Mouse (Mus musculus): ENCODE data around the gene Ildr2. TPM values are rescaled to one million over a fixed set of nuclear protein-coding genes. Genes with fewer than 3 reads are reported as not detected.

Gene Ildr2
- total RNA-seq, 2 experiments from 2014 or later = 104 to 110 TPM

DNA sequence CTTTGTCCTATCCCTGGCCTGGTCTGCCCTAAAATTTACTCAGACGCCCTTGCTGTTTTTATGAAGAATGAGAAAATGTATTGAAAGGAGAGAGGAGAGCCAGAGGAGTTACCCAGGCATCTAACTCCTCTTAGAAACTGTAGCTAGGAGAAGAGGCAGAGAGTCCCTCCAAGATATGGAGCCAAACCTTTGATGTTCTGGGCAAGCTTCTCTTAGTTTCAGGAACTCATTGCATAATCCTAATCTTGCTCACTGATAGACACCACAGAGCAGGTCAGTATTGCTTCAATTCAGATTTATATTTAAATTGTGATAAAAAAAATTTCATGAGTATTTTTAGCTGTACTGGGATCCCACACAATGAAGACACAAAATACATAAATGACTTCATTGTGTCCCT, 27.3 kb downstream of the Ildr2 start:
- intact Hi-C loops (cut with DNase I) = loop anchor here (2.0 kb wide), 1 partner anchor 24 kb away; no protein-coding TSS in a partner anchor
- no peak for DNase-seq (ENCODE audit: low spot score in 2 of 2)

DNA sequence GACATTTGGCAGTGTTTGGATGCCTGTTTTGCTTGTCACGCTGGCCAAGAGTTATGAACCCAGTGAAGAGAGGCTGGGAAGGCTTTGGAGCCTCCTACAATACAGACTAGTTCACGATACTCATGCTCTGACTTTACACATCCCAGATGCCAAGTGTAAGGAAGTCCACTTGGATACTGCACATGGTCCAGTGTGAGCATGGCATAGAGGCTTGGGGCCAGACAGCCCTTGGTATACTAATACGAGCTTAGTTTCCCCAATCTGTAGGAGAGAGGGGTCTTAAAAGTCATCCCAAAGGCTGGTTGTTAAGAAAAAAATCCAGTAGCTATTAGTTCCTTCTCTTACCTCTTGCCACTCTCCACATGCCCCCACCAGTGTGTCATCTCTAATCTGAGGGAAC, 27.9 kb downstream of the Ildr2 start:
- intact Hi-C loops (cut with DNase I) = loop anchor here (2.0 kb wide), 1 partner anchor 25 kb away; no protein-coding TSS in a partner anchor
- no peak for DNase-seq (ENCODE audit: low spot score in 2 of 2)

DNA sequence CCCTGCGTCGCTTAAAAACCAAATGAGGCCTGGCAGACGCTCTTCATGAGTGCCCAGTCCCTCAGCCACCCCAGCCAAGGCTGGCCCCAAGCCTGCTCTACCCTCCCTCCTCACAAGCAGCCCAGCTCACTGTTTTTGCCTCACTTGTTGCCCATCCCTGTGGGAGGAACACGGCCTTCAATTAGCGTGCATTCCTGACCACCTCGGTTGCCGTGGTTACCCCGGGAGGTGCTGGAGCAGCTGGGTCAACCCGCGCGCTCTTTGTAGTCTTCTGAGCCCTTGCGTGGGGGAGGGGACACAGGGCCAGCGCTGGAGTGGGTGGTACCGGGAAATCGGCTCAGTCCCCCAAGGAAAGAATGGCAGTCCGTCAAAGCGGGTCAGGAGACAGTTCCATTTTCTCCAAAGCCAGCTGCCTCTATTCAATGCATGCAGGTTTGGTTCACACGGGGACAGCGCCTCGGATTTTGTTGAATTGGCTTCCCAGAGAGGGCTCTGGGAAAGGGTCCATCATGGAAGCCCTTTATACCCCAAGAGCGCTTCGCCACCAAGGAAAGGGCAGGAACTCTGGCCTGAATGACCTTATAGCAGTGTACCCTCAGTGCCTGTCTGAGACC, 28.8 kb downstream of the Ildr2 start:
- DNase-seq (ENCODE audit: low spot score in 2 of 2) = peak in 1 of 2 experiments; percentile 67
- intact Hi-C loops (cut with DNase I) = no loop called here

DNA sequence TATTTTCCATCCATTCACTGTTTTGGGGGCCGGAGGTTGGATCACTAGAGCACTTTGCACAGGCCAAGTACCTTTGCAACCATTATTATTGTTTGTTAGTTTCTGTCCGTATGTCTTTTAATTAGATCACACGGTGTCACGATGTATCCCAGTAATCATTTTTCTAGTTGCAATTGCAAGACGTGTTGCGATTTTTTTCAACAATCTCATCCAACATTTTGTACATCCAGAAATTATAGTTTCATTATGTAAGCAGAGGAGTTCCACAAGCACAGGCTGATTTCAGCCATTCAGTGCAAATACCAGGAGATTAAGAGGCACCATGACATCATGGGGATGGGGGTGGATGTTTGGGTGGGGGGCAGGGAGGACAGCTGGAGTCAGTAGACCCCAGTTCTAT, 29.5 kb downstream of the Ildr2 start:
- no peak for DNase-seq (ENCODE audit: low spot score in 2 of 2)
- intact Hi-C loops (cut with DNase I) = no loop called here

DNA sequence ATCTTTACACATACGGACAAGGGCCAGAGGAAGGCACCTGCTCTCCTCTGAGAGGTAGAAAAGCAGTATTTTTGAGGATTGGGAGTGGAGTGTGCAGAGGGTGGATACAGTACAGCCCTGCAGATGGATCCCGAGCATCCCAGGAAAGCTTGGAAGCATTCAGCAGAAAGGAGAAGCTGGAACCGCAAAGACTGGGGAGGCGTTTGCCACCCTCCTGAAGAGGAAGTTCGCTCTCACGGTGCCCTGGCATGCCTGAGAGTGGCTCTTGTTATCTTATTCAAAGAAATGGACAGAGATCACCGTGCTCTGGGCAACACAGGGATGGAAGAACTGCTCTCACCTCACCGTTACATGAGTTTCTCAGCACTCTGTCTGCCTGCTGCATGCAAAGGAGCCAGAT, 30.5 kb downstream of the Ildr2 start:
- intact Hi-C loops (cut with DNase I) = no loop called here
- no peak for DNase-seq (ENCODE audit: low spot score in 2 of 2)

DNA sequence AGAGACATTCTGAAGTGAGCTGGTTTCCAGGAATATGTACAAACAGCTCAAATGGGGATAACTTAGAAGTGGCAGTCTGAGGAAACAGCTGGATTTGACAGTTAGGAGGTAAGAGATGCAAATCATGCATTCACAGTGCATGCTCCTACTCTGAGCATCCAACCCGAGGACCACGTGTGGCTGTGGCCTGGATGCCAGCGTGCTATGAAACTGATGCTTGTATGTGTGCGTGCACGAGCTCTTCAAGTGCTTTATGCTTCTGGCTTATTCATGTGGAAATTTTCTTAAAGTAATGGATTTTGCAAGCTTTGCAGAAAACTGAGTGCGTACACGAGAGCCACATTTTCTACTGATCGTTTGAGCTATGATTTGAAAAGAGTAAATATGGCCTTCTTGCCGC, 32.3 kb downstream of the Ildr2 start:
- no peak for DNase-seq (ENCODE audit: low spot score in 2 of 2)
- intact Hi-C loops (cut with DNase I) = no loop called here

DNA sequence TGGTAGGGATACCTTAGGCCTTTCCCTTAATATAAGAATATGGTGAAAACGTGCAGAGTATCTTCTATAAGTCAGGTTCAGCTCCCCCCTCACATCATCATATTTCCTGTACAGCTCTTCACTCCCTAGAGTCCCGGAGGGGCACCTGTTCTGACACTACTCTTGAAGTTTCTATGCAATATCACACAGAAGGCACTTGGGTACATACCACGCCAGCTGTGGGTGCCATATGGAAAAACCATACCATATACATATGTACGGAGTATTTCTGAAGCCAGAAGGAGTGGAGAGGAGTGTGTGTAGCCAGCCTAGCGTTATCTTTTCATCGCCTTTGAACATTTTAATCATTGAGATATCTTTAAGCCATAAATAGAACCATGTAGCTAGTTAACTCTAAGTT, 36.6 kb downstream of the Ildr2 start:
- DNase-seq (ENCODE audit: low spot score in 2 of 2) = no peak
- intact Hi-C loops (cut with DNase I) = no loop called here

DNA sequence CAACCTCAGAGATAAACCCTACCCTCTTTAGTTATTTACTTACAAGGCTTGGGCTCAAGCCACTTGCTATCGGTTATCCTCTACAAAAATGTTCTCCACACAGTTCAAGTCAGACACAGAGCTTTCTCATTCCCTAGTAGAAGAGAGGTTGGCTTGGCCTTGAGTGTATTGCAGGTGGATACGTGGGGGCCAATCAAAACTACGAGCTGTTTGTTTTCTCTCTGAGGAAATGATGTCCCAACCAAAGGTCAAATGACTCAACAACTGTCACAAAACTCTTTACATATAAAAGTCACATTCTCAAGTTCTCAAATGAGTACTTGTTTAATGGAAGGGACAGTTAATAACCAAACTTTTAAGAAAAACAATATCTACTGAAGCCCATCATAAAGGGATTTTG, 39.1 kb downstream of the Ildr2 start:
- intact Hi-C loops (cut with DNase I) = no loop called here
- no peak for DNase-seq (ENCODE audit: low spot score in 2 of 2)

DNA sequence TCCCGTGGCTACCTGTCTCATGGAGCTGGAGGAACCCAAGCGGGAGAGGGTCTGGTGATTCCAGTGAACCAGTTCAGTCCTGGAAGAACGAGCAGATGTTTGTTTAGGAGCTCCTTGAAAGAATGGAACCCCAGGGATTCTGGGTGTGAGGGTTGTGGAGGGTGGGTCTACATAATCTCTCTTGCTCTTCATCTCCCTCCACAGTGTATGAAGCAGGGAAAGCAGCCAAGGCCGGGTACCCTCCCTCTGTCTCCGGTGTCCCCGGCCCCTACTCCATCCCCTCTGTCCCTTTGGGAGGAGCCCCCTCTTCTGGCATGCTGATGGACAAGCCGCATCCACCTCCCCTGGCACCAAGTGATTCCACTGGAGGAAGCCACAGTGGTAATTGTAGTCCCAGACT, 41.6 kb downstream of the Ildr2 start:
- no peak for DNase-seq (ENCODE audit: low spot score in 2 of 2)
- intact Hi-C loops (cut with DNase I) = no loop called here

DNA sequence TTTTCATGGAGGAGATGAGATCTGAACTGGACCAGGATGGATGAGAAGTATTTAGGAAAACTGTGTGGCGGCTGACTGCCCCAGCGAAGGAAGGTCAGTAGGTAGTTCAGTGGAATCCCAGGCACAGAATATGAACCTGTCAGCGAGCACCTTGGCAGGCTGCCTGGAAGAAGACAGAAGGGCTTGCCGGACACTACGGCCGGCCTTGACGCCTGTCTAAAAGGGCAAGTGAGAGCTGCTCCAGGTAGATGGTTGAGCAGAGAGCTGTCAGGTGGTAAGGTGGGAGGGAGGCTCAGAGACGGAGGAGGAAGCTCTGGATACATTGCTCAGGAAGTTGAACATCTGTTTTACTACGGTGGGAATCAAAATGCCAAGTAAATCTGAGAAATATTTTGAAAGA, 42.4 kb downstream of the Ildr2 start:
- DNase-seq (ENCODE audit: low spot score in 2 of 2) = no peak
- intact Hi-C loops (cut with DNase I) = no loop called here

DNA sequence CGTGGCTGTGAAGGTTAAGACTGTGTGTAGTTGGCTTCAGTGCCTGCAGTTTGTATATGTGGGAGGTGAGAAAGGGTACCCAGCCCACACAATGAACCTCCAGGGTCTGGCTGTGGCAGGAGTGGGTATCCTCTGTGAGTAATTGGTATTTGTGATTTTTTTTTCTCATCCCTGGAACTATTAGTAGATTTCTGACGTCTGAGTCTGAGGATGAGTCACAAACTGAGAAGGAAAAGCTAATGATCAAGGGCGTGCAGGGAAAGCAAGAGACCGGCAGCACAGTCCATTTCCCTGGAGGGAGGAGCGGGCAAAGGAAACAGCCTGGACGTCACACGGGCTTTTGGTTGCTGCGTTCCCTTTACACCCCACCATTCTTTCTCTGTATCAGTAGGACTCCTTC, 43.0 kb downstream of the Ildr2 start:
- intact Hi-C loops (cut with DNase I) = no loop called here
- DNase-seq (ENCODE audit: low spot score in 2 of 2) = no peak

DNA sequence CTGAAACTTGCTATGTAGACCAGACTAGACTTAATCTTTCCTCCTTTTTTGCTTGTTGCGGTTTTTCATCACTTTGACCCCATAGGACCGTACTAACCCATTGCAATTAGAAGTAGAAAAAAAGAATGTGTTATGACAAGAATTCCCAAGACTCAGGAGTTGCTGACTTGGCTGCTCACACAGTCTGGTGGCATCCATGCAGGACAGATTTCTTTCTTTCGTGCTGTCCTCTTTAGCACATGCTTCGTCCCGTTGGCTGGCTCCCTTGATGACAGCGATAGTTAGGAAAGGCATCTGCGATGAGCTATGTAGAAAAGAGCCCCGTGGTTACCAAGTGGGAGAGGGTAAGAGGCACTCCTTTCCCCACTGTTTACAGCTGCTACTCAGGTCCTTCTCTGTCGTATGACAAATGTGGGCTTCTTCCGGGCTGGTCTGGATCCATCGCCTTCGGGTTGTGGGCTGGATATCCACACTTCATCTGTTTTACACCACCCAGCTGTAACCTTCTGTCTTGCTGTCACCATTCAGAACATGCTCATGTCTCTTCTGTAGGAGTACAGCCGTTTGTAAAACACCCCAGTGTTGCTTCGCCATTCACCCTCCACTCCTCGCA, 43.7 kb downstream of the Ildr2 start:
- intact Hi-C loops (cut with DNase I) = loop anchor here (2.0 kb wide), 1 partner anchor 43 kb away; the partner anchor contains the start of gene Ildr2
- peak in 1 of 2 experiments; percentile 44 for DNase-seq (ENCODE audit: low spot score in 2 of 2)

DNA sequence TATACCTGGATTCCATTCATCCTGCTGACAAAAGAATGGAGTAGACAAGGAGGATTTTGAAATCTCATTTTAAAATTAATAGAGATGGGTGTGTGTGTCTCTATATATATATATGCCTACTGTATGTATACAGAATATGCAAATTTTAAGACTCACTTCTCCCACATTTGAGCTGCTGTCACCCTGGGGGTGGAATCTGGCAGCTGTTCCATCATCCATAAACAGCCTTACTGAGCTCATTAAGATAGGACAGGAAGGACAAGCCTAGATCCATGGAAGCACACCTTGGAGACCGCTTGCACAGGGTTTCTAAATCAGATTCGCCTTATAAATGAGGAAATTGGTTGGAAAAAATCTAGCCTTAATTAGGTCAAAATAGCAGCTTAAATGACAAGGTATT, 44.9 kb downstream of the Ildr2 start:
- peak in 1 of 2 experiments; percentile 55 for DNase-seq (ENCODE audit: low spot score in 2 of 2)
- intact Hi-C loops (cut with DNase I) = loop anchor here (2.0 kb wide), 1 partner anchor 44 kb away; the partner anchor contains the start of gene Ildr2

DNA sequence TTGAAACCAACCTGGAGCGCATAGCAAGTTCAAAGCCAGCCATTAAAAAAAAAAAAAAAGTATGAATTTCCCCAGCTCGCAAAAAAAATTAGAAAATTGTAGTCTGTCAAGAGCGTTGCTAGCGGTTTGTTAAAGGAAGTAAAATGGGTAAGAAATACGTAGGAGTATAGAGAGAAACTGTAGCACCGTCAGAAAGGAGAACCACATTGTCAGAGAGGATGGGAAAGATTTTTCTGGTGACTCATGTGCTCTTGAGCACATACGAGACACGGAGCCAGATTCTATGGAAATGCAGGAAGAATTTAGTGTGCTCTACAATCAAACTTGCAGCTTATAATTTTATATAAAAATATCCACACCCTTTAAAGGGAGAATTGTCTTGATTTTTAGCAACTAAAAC, 45.9 kb downstream of the Ildr2 start:
- intact Hi-C loops (cut with DNase I) = loop anchor here (2.0 kb wide), 1 partner anchor 45 kb away; the partner anchor contains the start of gene Ildr2
- DNase-seq (ENCODE audit: low spot score in 2 of 2) = no peak

DNA sequence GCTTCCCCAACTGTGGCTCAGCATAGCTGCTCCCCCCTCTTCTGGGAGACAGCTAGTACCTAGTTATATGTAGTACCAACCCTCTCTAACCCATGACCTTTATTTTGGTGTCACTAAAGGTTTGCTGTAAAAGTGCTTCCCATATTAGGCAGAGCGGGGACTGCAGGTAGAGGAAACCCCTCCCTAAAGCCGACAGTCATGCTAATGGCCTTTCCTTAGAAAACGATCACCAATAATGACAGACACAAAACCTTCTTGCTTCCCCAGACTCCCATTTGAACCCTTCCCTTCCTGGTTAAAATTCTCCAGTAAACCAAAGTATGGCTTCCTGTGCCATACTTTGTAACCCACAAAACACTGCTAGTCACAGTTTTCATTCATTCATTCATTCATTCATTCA, 46.6 kb downstream of the Ildr2 start:
- intact Hi-C loops (cut with DNase I) = no loop called here
- no peak for DNase-seq (ENCODE audit: low spot score in 2 of 2)

DNA sequence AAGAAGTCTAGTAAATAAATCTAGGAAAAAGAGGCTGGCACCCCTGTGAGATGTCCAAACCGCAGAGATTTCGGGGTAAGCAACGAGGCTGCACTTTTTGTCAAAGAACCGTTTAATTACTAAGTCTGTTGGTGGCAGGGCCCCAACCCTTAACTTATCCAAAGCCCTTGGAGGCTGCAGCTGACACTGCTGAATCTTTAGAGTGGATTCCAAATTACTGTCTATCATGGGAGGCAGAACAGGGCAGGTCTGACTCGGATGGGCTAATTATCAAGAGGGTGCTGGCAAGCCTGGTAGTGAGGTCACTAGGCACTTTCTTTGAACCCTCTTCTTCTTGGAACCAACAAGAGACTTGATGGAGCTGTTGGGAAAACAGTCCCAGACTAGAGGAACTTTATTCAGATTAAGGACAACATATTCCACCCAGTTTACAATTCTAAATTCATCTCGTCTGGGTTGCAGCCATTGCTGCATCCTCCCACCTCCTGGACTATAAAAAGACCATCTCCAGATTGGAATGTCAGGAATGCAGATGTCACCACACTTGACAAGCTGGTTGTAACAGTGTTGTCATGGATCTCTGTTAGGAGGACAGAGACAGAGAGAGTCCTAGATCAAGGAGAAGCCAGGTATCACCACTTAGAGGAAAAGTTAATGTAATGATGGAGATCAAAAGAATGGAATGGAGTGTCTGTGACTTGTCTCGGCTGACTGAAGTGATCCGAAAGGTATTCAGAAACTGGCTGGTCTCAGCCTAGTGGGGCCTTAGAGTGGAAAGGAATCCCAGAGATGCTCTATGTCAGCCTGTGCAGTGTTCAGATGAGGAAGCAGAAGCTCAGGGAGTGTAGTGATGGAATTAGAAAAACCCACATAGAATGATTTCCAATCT, 50.7 kb downstream of the Ildr2 start:
- peak; percentile 24 to 57 for DNase-seq (ENCODE audit: low spot score in 2 of 2)
- intact Hi-C loops (cut with DNase I) = no loop called here

DNA sequence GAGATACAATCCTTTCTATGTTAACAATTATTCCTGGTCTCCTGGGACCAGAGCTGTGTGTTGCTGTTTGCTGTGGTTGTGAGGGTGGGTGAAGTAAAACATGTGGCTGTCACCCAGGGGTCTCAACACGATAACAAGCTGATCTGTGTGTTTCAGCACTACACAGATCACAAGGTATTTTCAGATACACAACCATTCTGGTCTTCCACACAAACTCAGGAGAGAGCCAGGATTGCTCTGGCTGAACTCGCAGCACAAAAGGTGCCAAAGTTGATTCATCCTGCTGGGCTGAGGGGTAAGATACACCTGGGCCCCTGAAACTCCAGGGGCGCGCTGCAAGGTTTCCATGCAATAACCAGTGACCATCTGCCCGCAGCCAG, 54.5 kb downstream of the Ildr2 start:
- intact Hi-C loops (cut with DNase I) = no loop called here
- no peak for DNase-seq (ENCODE audit: low spot score in 2 of 2)

DNA sequence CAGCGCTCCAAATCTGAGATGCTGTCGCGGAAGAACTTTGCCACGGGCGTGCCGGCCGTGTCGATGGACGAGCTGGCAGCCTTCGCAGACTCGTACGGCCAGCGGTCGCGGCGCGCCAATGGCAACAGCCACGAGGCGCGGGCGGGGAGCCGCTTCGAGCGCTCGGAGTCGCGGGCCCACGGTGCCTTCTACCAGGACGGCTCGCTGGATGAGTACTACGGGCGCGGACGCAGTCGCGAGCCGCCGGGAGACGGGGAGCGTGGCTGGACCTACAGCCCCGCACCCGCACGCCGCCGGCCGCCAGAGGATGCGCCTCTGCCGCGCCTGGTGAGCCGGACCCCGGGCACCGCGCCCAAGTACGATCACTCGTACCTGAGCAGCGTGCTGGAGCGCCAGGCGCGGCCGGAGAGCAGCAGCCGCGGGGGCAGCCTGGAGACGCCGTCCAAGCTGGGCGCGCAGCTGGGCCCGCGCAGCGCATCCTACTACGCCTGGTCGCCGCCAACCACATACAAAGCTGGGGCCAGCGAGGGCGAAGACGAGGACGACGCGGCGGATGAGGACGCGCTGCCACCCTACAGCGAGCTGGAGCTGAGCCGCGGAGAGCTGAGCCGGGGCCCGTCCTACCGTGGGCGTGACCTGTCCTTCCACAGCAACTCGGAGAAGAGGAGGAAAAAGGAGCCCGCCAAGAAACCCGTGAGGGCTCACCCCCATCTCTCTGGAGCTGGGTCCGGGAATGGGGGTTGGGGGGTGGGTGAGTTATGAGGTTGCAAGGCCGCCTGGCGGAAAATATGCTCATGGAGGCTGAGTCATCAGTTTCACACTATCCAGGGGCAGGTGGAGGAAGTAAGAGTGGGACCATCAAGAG, 55.1 kb downstream of the Ildr2 start:
- no peak for DNase-seq (ENCODE audit: low spot score in 2 of 2)
- intact Hi-C loops (cut with DNase I) = no loop called here

DNA sequence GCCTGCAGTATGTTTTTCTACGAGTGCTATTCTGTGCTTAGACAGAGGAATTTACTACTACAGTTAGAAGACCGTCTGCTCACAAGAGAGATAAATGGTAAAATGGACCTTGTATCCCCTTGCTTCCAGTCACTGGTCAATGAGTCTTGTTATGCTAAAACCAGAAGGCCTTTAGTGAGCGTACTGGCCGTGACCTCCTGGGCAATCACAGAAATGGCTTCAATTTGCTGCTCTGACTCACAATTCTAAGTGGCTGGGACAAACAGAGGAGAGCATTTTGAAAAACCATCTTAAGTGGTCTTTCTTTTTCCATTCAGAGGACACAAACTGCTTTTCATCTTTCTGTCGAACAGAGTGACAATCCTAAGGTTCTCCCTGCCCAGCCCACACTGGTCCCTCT, 57.2 kb downstream of the Ildr2 start:
- intact Hi-C loops (cut with DNase I) = loop anchor here (5.0 kb wide), 1 partner anchor 54 kb away; no protein-coding TSS in a partner anchor
- no peak for DNase-seq (ENCODE audit: low spot score in 2 of 2)

DNA sequence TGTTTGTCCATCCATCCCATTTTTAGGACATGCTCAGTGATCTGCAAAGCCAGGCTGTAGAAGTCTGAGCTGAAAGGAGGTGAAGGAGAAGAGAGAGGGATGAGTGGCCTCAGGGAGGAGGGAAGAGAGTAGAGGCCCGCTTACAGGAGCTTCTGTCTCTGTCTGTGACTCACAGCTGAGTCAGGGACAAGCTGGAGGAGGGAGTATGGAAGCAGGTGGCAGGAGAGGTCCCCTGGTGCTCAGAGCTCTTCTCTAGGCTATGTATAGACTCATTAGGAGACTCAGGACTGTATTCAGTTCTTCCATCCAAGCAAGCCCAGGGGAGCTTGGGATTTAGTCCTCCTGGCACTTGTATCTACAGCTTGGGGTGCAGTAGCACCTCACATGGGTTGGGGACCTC, 59.7 kb downstream of the Ildr2 start:
- intact Hi-C loops (cut with DNase I) = loop anchor here (5.0 kb wide), 1 partner anchor 56 kb away; no protein-coding TSS in a partner anchor
- no peak for DNase-seq (ENCODE audit: low spot score in 2 of 2)

Measured in left cerebral cortex, postnatal 36 days (tissue).